Mouse (Mus musculus) liver, embryonic 16.5 days (tissue): Measurements from ENCODE around the gene Atp8a1. TPM values are rescaled to one million over a fixed set of nuclear protein-coding genes. Genes with fewer than 3 reads are reported as not detected.

ENCODE experiments used
- ATAC-seq: fragments of 200-750 bp; cut with Nextera tagmentation; 2 replicates; pipeline ENCODE4 v1.8.0; 2017; ENCODE audit warnings: low read depth, mild to moderate bottlenecking, moderate number of reproducible peaks, moderate library complexity
- H3K27ac ChIP-seq: fragments of 300-500 bp; sonication (generic); 2 replicates; pipeline ENCODE4 v1.5.1; 2014; ENCODE audit warnings: mild to moderate bottlenecking, low read length
- H3K27me3 ChIP-seq: fragments of 300-500 bp; sonication (generic); 2 replicates; pipeline ENCODE4 v1.6.1; 2014; ENCODE audit warnings: low read depth, low read length, mixed read lengths; ENCODE audit not compliant: control insufficient read depth, insufficient read depth
- H3K36me3 ChIP-seq: fragments of 300-500 bp; sonication (generic); 2 replicates; pipeline ENCODE4 v1.6.1; 2014; ENCODE audit warnings: mild to moderate bottlenecking; ENCODE audit not compliant: control insufficient read depth, insufficient read depth
- H3K4me1 ChIP-seq: fragments of 300-500 bp; sonication (generic); 2 replicates; pipeline ENCODE4 v1.6.1; 2014; ENCODE audit warnings: low read depth, low read length, mixed read lengths; ENCODE audit not compliant: control insufficient read depth
- H3K4me2 ChIP-seq: fragments of 300-500 bp; sonication (generic); 2 replicates; pipeline ENCODE4 v1.6.1; 2014; ENCODE audit warnings: low read depth, low read length, mixed read lengths
- H3K4me3 ChIP-seq: fragments of 300-500 bp; sonication (generic); 2 replicates; pipeline ENCODE4 v1.5.1; 2014; ENCODE audit warnings: low read depth, mild to moderate bottlenecking, low read length
- H3K9ac ChIP-seq: fragments of 300-500 bp; sonication (generic); 2 replicates; pipeline ENCODE4 v1.6.1; 2014; ENCODE audit warnings: low read depth, low read length
- H3K9me3 ChIP-seq: fragments of 300-500 bp; sonication (generic); replicated peaks from 2 replicates; pipeline ENCODE4 v1.6.1; 2016; ENCODE audit warnings: low read length; ENCODE audit not compliant: control insufficient read depth
- WGBS: fragments of 180-500 bp; shearing (Covaris S2); extraction: QIAGEN DNeasy Blood & Tissue Kit; methylation state at CpG from one replicate; pipeline ENCODE4 v1.1.7; 2014; ENCODE audit not compliant: insufficient replicate concordance; 5-methylcytosine and 5-hydroxymethylcytosine counted together
- polyA plus RNA-seq: library from polyadenylated mRNA; unstranded; fragments of >200 nt; fragmentation: Nextera tagmentation; extraction: Ambion mirVana; gene quantifications from 2 replicates; pipeline ENCODE4 v1.2.1, GENCODE M21; 2015

The Atp8a1 gene
- polyA plus RNA-seq, 1 experiment from 2014 or later: 40.9 TPM

DNA sequence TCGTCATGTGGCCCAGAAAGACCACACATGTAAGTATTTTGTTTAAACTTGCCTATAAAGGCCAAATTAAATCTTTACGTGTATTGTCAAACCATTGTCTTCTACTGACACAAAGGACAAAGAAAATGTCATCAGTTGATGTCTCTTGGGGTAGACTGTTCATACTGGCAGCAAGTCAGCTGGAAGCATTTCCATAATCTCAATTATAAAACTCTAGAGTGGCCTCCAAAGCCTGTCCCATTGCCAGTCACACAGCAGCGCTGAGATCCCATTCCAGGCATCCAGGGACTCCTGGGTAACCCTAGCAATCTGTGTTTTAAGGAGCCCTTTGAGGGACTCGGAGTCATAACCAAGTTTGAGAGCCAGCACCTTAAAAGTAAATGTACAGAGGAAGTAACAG is 48.9 kb downstream of the Atp8a1 start:
- 87% methylated on average over 4 of the region's 4 CpGs for WGBS
- H3K36me3 ChIP-seq: peaks cover 7% of the 10 kb centered on the region

DNA sequence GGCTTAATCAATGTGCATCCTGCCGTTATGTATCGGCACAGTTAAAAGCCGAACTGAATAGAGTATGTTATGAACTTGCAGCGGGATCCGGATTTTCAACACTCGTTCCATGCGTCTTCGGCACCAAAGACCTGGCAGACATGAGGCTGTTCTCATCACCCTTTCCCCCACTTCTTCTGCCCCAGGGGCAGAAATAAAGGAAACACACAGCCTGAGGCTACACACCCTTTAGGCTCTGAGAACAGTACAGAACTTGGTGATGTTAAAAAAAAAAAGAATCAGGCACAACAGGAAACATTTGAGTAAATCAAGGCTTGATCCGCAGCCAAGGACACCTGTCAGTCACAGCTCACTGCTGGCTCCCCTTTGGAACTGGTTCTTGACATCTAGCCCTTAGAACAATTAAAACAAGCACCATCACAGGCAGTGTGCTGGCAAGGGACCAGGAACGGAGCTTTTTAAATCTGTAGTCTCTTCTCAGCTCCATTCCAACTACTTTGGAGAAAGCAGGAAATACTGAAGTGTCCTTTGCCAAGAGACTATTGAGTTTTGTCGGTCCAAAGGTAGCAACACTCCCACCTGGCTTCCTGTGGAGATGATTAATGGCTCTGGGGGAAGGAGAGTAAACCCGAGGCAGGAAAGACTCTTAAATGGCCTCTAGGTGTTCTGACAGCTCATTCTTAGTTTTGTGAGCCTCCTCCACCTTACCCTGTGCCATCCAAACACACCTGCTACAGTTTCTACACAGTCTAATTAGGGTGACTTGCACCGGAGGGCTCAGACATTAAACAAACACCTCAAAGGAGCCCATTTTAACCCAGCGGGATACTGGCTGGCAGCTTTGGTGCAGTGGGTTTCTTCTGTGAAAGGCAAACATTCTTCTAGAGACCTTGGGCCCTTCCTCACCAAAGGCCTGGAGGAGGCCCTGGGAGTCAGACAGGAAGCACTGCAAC is 50.0 kb downstream of the Atp8a1 start:
- no peaks in the 10 kb centered on the region for H3K9me3 ChIP-seq
- no peaks in the 10 kb centered on the region for H3K27me3 ChIP-seq
- H3K4me2 ChIP-seq: no peak overlapping the region
- 75% methylated on average over 14 of the region's 14 CpGs for WGBS
- no peak overlapping the region for H3K4me3 ChIP-seq
- ATAC-seq: no peak
- peaks cover 7% of the 10 kb centered on the region for H3K36me3 ChIP-seq
- H3K4me1 ChIP-seq: no peaks in the 10 kb centered on the region
- H3K9ac ChIP-seq: no peak overlapping the region
- no peak overlapping the region for H3K27ac ChIP-seq

More for the DNA sequence above, 48.9 kb downstream of the Atp8a1 start:
- Histone ChIP-seq H3K27me3 (no peaks in the 10 kb centered on the region), H3K9ac (no peak overlapping the region), H3K4me3 (no peak overlapping the region), H3K9me3 (no peaks in the 10 kb centered on the region), H3K4me2 (no peak overlapping the region), H3K4me1 (peaks cover 4% of the 10 kb centered on the region), H3K27ac (no peak overlapping the region)
- ATAC-seq: no peak

GRCm38 (mm10) chr5:67794129-67794800 is 53.0 kb downstream of the Atp8a1 start:
- Histone ChIP-seq H3K27me3 (no peaks in the 10 kb centered on the region), H3K4me3 (no peak overlapping the region), H3K4me2 (no peak overlapping the region), H3K9ac (no peak overlapping the region), H3K27ac (no peak overlapping the region), H3K36me3 (no peaks in the 10 kb centered on the region; the same call in 1 of the 2 replicates), H3K9me3 (no peaks in the 10 kb centered on the region), H3K4me1 (no peaks in the 10 kb centered on the region)
- 74% methylated on average over 10 of the region's 10 CpGs for WGBS
- ATAC-seq: no peak

DNA sequence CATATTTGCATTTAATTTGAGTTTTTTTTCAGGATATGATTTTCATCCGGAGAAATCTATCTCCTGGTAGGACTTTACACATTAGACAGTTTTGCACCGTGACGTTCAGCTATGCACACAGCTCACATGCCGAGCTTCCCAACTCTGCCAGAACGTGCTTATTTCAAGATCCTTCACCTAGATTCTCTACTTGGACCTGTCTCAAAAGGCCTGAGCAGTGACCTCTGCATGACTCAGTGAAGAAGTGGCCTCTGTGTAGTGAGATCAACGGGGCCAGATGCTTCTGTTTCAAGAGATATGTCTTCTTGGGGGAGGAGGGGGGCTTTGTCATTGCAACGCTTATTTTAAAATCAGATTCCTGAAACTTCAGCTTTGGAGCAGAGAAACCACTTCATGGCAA is 64.5 kb downstream of the Atp8a1 start:
- Histone ChIP-seq H3K27ac (no peak overlapping the region), H3K9me3 (no peaks in the 10 kb centered on the region), H3K4me2 (no peak overlapping the region), H3K27me3 (no peaks in the 10 kb centered on the region), H3K4me1 (no peaks in the 10 kb centered on the region), H3K36me3 (peaks cover 13% of the 10 kb centered on the region), H3K9ac (no peak overlapping the region), H3K4me3 (no peak overlapping the region)
- 64% methylated on average over 7 of the region's 7 CpGs for WGBS
- no peak for ATAC-seq

DNA sequence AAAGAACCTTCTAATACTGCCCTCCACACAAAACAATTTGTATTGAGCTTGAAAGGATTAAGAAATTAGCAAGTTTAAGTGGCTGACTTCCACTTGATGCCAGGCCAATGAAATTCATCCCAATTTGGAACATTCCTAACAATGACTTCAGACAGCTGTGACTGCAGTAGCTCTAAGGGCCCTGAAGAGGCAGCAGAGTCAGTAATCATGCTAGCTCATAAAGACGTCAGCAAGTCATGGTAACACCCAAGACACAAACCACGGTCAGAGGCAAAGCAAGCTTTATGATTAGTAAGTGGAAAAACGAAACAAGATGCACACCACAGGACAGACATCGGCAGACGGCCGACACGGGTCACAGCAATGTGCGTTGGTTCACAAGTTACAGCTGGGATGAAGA is 69.2 kb downstream of the Atp8a1 start:
- H3K36me3 ChIP-seq: peaks cover 14% of the 10 kb centered on the region
- no peak overlapping the region for H3K27ac ChIP-seq
- no peaks in the 10 kb centered on the region for H3K9me3 ChIP-seq
- no peaks in the 10 kb centered on the region for H3K27me3 ChIP-seq
- H3K4me2 ChIP-seq: no peak overlapping the region
- ATAC-seq: no peak
- no peaks in the 10 kb centered on the region for H3K4me1 ChIP-seq
- WGBS: 69% methylated on average over 8 of the region's 8 CpGs
- no peak overlapping the region for H3K4me3 ChIP-seq
- H3K9ac ChIP-seq: no peak overlapping the region

DNA sequence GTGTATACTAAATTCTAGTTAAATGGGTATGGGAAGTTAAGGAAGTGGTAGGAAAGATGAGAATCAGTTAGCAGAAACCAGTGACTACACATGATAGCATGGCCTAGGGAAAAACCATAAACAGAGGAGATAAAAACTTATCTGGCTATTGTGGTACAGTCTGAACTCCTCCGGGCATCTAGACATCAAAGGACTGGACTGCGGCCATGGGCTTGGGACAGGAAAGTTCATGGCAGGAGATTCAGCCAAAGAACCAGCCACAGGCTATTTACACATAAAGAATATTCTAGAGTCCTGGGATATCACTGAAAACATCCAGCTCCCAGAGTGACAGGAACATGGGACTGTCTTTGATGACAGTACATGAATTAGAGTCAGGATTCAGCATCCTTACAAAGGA is 73.0 kb downstream of the Atp8a1 start:
- no peak overlapping the region for H3K27ac ChIP-seq
- H3K36me3 ChIP-seq: peaks cover 14% of the 10 kb centered on the region
- 69% methylated on average over 2 of the region's 2 CpGs for WGBS
- no peaks in the 10 kb centered on the region for H3K4me1 ChIP-seq
- H3K9me3 ChIP-seq: no peaks in the 10 kb centered on the region
- no peaks in the 10 kb centered on the region for H3K27me3 ChIP-seq
- H3K4me3 ChIP-seq: no peak overlapping the region
- ATAC-seq: no peak
- no peak overlapping the region for H3K9ac ChIP-seq
- H3K4me2 ChIP-seq: no peak overlapping the region

- Histone ChIP-seq H3K4me3 (no peak overlapping the region), H3K36me3 (peaks cover 30% of the 10 kb centered on the region), H3K9ac (no peak overlapping the region), H3K4me1 (no peaks in the 10 kb centered on the region), H3K27me3 (no peaks in the 10 kb centered on the region), H3K9me3 (no peaks in the 10 kb centered on the region), H3K27ac (no peak overlapping the region), H3K4me2 (no peak overlapping the region)
- 85% methylated on average over 8 of the region's 8 CpGs for WGBS
- no peak for ATAC-seq
Observed at GRCm38 (mm10) chr5:67768708-67769107, 78.5 kb downstream of the Atp8a1 start.

DNA sequence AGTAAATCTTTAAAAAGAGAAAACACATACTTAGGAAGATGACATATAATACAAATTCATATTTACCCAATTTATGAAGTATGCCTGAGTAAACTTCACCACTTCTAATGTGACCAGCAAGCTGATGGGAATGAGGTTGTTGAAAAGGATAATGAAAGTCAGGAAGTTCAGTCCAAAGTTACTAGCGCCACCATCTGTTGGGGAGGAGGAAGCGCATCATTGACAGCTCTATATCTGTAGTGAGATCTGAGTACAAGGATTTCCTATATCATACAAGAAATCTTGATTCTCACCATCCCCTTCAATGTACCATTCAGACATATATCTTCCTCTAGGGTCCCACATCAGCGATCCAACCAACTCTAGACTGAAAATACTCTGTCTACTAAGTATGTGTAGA is 82.4 kb downstream of the Atp8a1 start:
- Histone ChIP-seq H3K4me1 (no peaks in the 10 kb centered on the region), H3K9ac (no peak overlapping the region), H3K4me2 (no peak overlapping the region), H3K36me3 (peaks cover 39% of the 10 kb centered on the region), H3K9me3 (no peaks in the 10 kb centered on the region), H3K4me3 (no peak overlapping the region), H3K27me3 (no peaks in the 10 kb centered on the region), H3K27ac (no peak overlapping the region)
- no peak for ATAC-seq
- WGBS: 89% methylated on average over 3 of the region's 3 CpGs

GRCm38 (mm10) chr5:67758126-67758525 is 89.1 kb downstream of the Atp8a1 start:
- Histone ChIP-seq H3K4me2 (no peak overlapping the region), H3K27me3 (no peaks in the 10 kb centered on the region), H3K4me3 (no peak overlapping the region), H3K27ac (no peak overlapping the region), H3K9me3 (no peaks in the 10 kb centered on the region), H3K4me1 (no peaks in the 10 kb centered on the region), H3K9ac (no peak overlapping the region), H3K36me3 (peaks cover 24% of the 10 kb centered on the region)
- ATAC-seq: no peak
- WGBS: 84% methylated on average over 6 of the region's 6 CpGs
